Mouse (Mus musculus) heart, adult 2 months (tissue): ENCODE results near the gene Vmn2r67. TPM values are rescaled to one million over a fixed set of nuclear protein-coding genes. Genes with fewer than 3 reads are reported as not detected.
"Not testable (repeated sequence)": the region's sequence is repeated elsewhere in the genome, so short reads cannot be mapped to it uniquely, and the experiment has no call there.

Experiments used
- DNase-seq, 2 experiments: peaks; one replicate each; pipeline ENCODE4 v3.0.0; 2021
- H3K27ac ChIP-seq: fragments of 200-600 bp; 2 replicates; pipeline ENCODE4 v1.8.1; 2022
- H3K27me3 ChIP-seq: fragments of 200-500 bp; 2 replicates; pipeline ENCODE4 v1.6.1; 2012; ENCODE audit warnings: mild to moderate bottlenecking, low read length, inconsistent platforms, mixed read lengths; ENCODE audit not compliant: control insufficient read depth, insufficient read depth
- H3K36me3 ChIP-seq: fragments of 200-500 bp; 2 replicates; pipeline ENCODE4 v1.6.1; 2012; ENCODE audit warnings: low read length, inconsistent platforms; ENCODE audit not compliant: control insufficient read depth, insufficient read depth
- H3K4me1 ChIP-seq: fragments of 200-500 bp; 2 replicates; pipeline ENCODE4 v1.6.1; 2011; ENCODE audit warnings: low read length; ENCODE audit not compliant: control insufficient read depth, insufficient read depth
- H3K4me3 ChIP-seq: fragments of 200-600 bp; 2 replicates; pipeline ENCODE4 v1.8.1; 2022
- H3K79me2 ChIP-seq: fragments of 200-500 bp; replicated peaks from 2 replicates; pipeline ENCODE4 v1.6.1; 2012; ENCODE audit warnings: mild to moderate bottlenecking, inconsistent platforms, low read length, moderate library complexity, mixed read lengths; ENCODE audit not compliant: control insufficient read depth, insufficient read depth
- H3K9ac ChIP-seq: fragments of 200-500 bp; 2 replicates; pipeline ENCODE4 v1.6.1; 2012; ENCODE audit warnings: low read depth, mild to moderate bottlenecking, control low read depth, inconsistent platforms, low read length, mixed read lengths
- CTCF ChIP-seq: fragments of 200-600 bp; IDR thresholded peaks from 2 replicates; pipeline ENCODE4 v1.8.1; 2022; ENCODE audit warnings: antibody characterized with exemption, mild to moderate bottlenecking, moderate library complexity
- EP300 ChIP-seq: fragments of 200-500 bp; IDR thresholded peaks from 2 replicates; pipeline ENCODE4 v1.6.1; 2011; ENCODE audit warnings: low read depth, low read length, control low read depth; ENCODE audit not compliant: insufficient read depth
- POLR2A ChIP-seq: fragments of 200-500 bp; IDR thresholded peaks from 2 replicates; pipeline ENCODE4 v1.6.1; 2011; ENCODE audit warnings: mild to moderate bottlenecking, low read depth, low read length, control low read depth; ENCODE audit not compliant: insufficient read depth
- WGBS: fragments of 180-500 bp; shearing (Covaris S2); methylation state at CpG from one replicate; pipeline ENCODE4 v1.1.7; 2018; 5-methylcytosine and 5-hydroxymethylcytosine counted together
- intact Hi-C: fragments of 180-260 bp; cut with DNase I; formaldehyde crosslinking; loops from one replicate; pipeline ENCODE4 v1.15.1; 2025
- long read RNA-seq: library from polyadenylated mRNA; stranded (forward); transcript quantifications from one replicate; pipeline ENCODE4 v2.0.0, GENCODE M21; 2021
- polyA plus RNA-seq: library from polyadenylated mRNA; depleted of rRNA; stranded (reverse); fragments of >200 nt; gene quantifications from 2 replicates; pipeline ENCODE4 v1.2.3, GENCODE M21; 2012; rRNA removed
- total RNA-seq, 2 experiments: library from RNA; stranded (reverse); gene quantifications; 2 replicates each; pipeline ENCODE4 v1.2.3; 2021

Gene Vmn2r67
- total RNA-seq = not detected
- not detected in 2 replicates for polyA plus RNA-seq
- long read RNA-seq = 0 reads

GRCm38 (mm10) chr7:85155898-85156297 is at the start of gene Vmn2r67:
Gene Vmn2r67, minus strand, starts transcription at chr7:85155998.
- no peak within 1 kb of the TSS for H3K4me3 ChIP-seq
- intact Hi-C loops = no loop called here
- no peaks in the 10 kb centered on the region for H3K79me2 ChIP-seq
- H3K36me3 ChIP-seq = no peaks in the 10 kb centered on the region
- no peak within 1 kb of the TSS for H3K27ac ChIP-seq
- WGBS = 64% methylated on average over 3 of the region's 3 CpGs
- no peaks in the 10 kb centered on the region for H3K27me3 ChIP-seq
- no peak within 1 kb of the TSS for H3K9ac ChIP-seq
- TF ChIP-seq CTCF = no peak
- TF ChIP-seq POLR2A = no peak
- TF ChIP-seq EP300 = no peak
- DNase-seq = no peak
- no peaks in the 10 kb centered on the region for H3K4me1 ChIP-seq

DNA sequence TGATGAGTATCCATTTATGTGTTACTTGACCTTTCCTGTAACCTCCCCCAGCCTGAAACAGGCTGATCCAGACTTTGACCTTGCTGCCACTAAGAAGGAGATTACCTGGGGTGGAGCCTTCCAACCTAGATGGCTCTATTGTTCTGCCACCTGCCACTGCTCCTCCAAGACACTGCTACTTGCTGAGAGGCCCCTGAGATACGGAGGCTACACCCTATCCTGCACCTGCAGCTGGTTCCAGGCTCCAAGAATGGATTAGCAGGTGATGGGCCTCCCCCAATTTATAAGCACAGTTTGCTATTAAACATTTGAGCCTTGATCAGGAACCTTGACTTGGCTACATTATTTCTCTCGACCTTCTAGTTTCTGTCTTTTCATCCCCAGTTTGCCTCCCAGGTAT is 51.3 kb downstream of the Vmn2r67 start:
- WGBS = 19% methylated on average over 2 of the region's 2 CpGs
- H3K27ac ChIP-seq, H3K4me1 ChIP-seq, H3K4me3 ChIP-seq, DNase-seq, H3K79me2 ChIP-seq, H3K36me3 ChIP-seq, H3K27me3 ChIP-seq, H3K9ac ChIP-seq, intact Hi-C loops: not testable (repeated sequence)

Other genes starting within 250 kb of the Vmn2r67 start
- gene Vmn2r65, start 191.9 kb downstream of the Vmn2r67 start, total RNA-seq = not detected
- gene Vmn2r65, start 191.9 kb downstream of the Vmn2r67 start, polyA plus RNA-seq = not detected in 2 replicates
- gene Vmn2r66, start 143.7 kb downstream of the Vmn2r67 start, total RNA-seq = not detected
- not detected in 2 replicates for gene Vmn2r66, start 143.7 kb downstream of the Vmn2r67 start, polyA plus RNA-seq
- not detected for gene Vmn2r68, start 81.8 kb upstream of the Vmn2r67 start, total RNA-seq
- not detected in 2 replicates for gene Vmn2r68, start 81.8 kb upstream of the Vmn2r67 start, polyA plus RNA-seq